Mouse (Mus musculus): ENCODE measurements around the gene Cox19. TPM values are rescaled to one million over a fixed set of nuclear protein-coding genes. Genes with fewer than 3 reads are reported as not detected.
"Not testable (repeated sequence)": the region's sequence is repeated elsewhere in the genome, so short reads cannot be mapped to it uniquely, and the experiment has no call there.

The Cox19 gene
- polyA plus RNA-seq, 1 experiment from 2014 or later, result 77.3 TPM

- no peaks in the 10 kb centered on the region for H3K27me3 ChIP-seq
- peaks cover 44% of the 10 kb centered on the region for H3K36me3 ChIP-seq
- H3K9me3 ChIP-seq (replicated peaks), result no peaks in the 10 kb centered on the region
- H3K4me1 ChIP-seq (replicated peaks), result peaks cover 22% of the 10 kb centered on the region
- 35% methylated on average over 13 of the region's 13 CpGs for WGBS
- no peak overlapping the region for H3K9ac ChIP-seq
- peak overlapping the region; percentile 24 for H3K4me2 ChIP-seq
- no peak overlapping the region for H3K4me3 ChIP-seq
- peak; percentile 44 for ATAC-seq (replicated peaks; ENCODE audit: insufficient number of reproducible peaks, insufficient read depth, low FRiP score, low read depth)
- H3K27ac ChIP-seq, result peak overlapping the region; percentile 82
Observed at GRCm38 (mm10) chr5:139337826-139338370, 13.3 kb downstream of the Cox19 start.

- Histone ChIP-seq H3K36me3 (peaks cover 25% of the 10 kb centered on the region), H3K4me3 (no peak overlapping the region), H3K27me3 (no peaks in the 10 kb centered on the region), H3K9me3 (replicated peaks) (no peaks in the 10 kb centered on the region), H3K27ac (no peak overlapping the region), H3K4me2 (no peak overlapping the region), H3K4me1 (replicated peaks) (peaks cover 32% of the 10 kb centered on the region), H3K9ac (no peak overlapping the region)
- ATAC-seq (replicated peaks; ENCODE audit: insufficient number of reproducible peaks, insufficient read depth, low FRiP score, low read depth), result no peak
- 87% methylated on average over 4 of the region's 4 CpGs for WGBS
Observed at GRCm38 (mm10) chr5:139335634-139336033, 15.6 kb downstream of the Cox19 start.

GRCm38 (mm10) chr5:139334394-139334793, 16.8 kb downstream of the Cox19 start:
- not testable (repeated sequence) for H3K27ac ChIP-seq; H3K9ac ChIP-seq; ATAC-seq (replicated peaks; ENCODE audit: insufficient number of reproducible peaks, insufficient read depth, low FRiP score, low read depth); H3K27me3 ChIP-seq; H3K4me2 ChIP-seq; H3K4me3 ChIP-seq; H3K9me3 ChIP-seq (replicated peaks)
- H3K36me3 ChIP-seq, result peaks cover 13% of the 10 kb centered on the region; the same call in 1 of the 2 replicates
- WGBS, result 84% methylated on average over 10 of the region's 10 CpGs
- H3K4me1 ChIP-seq (replicated peaks), result peaks cover 32% of the 10 kb centered on the region

GRCm38 (mm10) chr5:139333301-139334013, 17.8 kb downstream of the Cox19 start:
- 83% methylated on average over 16 of the region's 16 CpGs for WGBS

GRCm38 (mm10) chr5:139332590-139333272, 18.5 kb downstream of the Cox19 start:
- no peak overlapping the region for H3K4me3 ChIP-seq
- no peak overlapping the region for H3K27ac ChIP-seq
- H3K36me3 ChIP-seq, result peaks cover 11% of the 10 kb centered on the region; the same call in 1 of the 2 replicates
- H3K4me2 ChIP-seq, result no peak overlapping the region
- no peak overlapping the region for H3K9ac ChIP-seq
- no peak for ATAC-seq (replicated peaks; ENCODE audit: insufficient number of reproducible peaks, insufficient read depth, low FRiP score, low read depth)
- H3K4me1 ChIP-seq (replicated peaks), result peaks cover 17% of the 10 kb centered on the region
- no peaks in the 10 kb centered on the region for H3K9me3 ChIP-seq (replicated peaks)
- H3K27me3 ChIP-seq, result 0 out of 2 replicates have a peak, but pooled peaks cover 3% of the 10 kb centered on the region
- WGBS, result 70% methylated on average over 8 of the region's 8 CpGs

More at GRCm38 (mm10) chr5:139333301-139334013, 17.8 kb downstream of the Cox19 start:
- no peak for ATAC-seq (replicated peaks; ENCODE audit: insufficient number of reproducible peaks, insufficient read depth, low FRiP score, low read depth)
- Histone ChIP-seq H3K9ac (no peak overlapping the region), H3K27ac (no peak overlapping the region), H3K36me3 (peaks cover 11% of the 10 kb centered on the region; the same call in 1 of the 2 replicates), H3K4me2 (no peak overlapping the region), H3K4me1 (replicated peaks) (peaks cover 24% of the 10 kb centered on the region), H3K27me3 (0 out of 2 replicates have a peak, but pooled peaks cover 3% of the 10 kb centered on the region), H3K4me3 (no peak overlapping the region), H3K9me3 (replicated peaks) (no peaks in the 10 kb centered on the region)

- no peak overlapping the region for H3K9ac ChIP-seq
- ATAC-seq (replicated peaks; ENCODE audit: insufficient number of reproducible peaks, insufficient read depth, low FRiP score, low read depth), result no peak
- H3K4me2 ChIP-seq, result no peak overlapping the region
- H3K9me3 ChIP-seq (replicated peaks), result no peaks in the 10 kb centered on the region
- 27% methylated on average over 8 of the region's 8 CpGs for WGBS
- no peak overlapping the region for H3K4me3 ChIP-seq
- peaks cover 10% of the 10 kb centered on the region for H3K4me1 ChIP-seq (replicated peaks)
- peaks cover 8% of the 10 kb centered on the region; the same call in 1 of the 2 replicates for H3K27me3 ChIP-seq
- peaks cover 7% of the 10 kb centered on the region; the same call in 1 of the 2 replicates for H3K36me3 ChIP-seq
- H3K27ac ChIP-seq, result no peak overlapping the region
Observed at GRCm38 (mm10) chr5:139331742-139332141, 19.5 kb downstream of the Cox19 start.

- no peak overlapping the region for H3K4me3 ChIP-seq
- H3K27me3 ChIP-seq, result peaks cover 17% of the 10 kb centered on the region
- H3K9me3 ChIP-seq (replicated peaks), result no peaks in the 10 kb centered on the region
- H3K36me3 ChIP-seq, result no peaks in the 10 kb centered on the region; the same call in 1 of the 2 replicates
- peaks cover 10% of the 10 kb centered on the region for H3K4me1 ChIP-seq (replicated peaks)
- no peak overlapping the region for H3K4me2 ChIP-seq
- H3K9ac ChIP-seq, result no peak overlapping the region
- no peak for ATAC-seq (replicated peaks; ENCODE audit: insufficient number of reproducible peaks, insufficient read depth, low FRiP score, low read depth)
- H3K27ac ChIP-seq, result no peak overlapping the region
- 69% methylated on average over 7 of the region's 7 CpGs for WGBS
Observed at GRCm38 (mm10) chr5:139330766-139331165, 20.5 kb downstream of the Cox19 start.

GRCm38 (mm10) chr5:139327634-139328020, 23.6 kb downstream of the Cox19 start:
- Histone ChIP-seq H3K36me3 (no peaks in the 10 kb centered on the region), H3K4me2 (no peak overlapping the region), H3K27ac (no peak overlapping the region), H3K9ac (no peak overlapping the region), H3K4me3 (no peak overlapping the region), H3K4me1 (replicated peaks) (peaks cover 32% of the 10 kb centered on the region), H3K9me3 (replicated peaks) (no peaks in the 10 kb centered on the region), H3K27me3 (peaks cover 49% of the 10 kb centered on the region)
- ATAC-seq (replicated peaks; ENCODE audit: insufficient number of reproducible peaks, insufficient read depth, low FRiP score, low read depth), result no peak
- 50% methylated on average over 7 of the region's 7 CpGs for WGBS

GRCm38 (mm10) chr5:139326986-139327633, 24.1 kb downstream of the Cox19 start:
- Histone ChIP-seq H3K27me3 (peaks cover 49% of the 10 kb centered on the region), H3K4me1 (replicated peaks) (peaks cover 26% of the 10 kb centered on the region), H3K36me3 (no peaks in the 10 kb centered on the region), H3K9ac (no peak overlapping the region), H3K4me3 (no peak overlapping the region), H3K27ac (no peak overlapping the region), H3K4me2 (no peak overlapping the region), H3K9me3 (replicated peaks) (no peaks in the 10 kb centered on the region)
- ATAC-seq (replicated peaks; ENCODE audit: insufficient number of reproducible peaks, insufficient read depth, low FRiP score, low read depth), result no peak
- WGBS, result 59% methylated on average over 7 of the region's 7 CpGs

GRCm38 (mm10) chr5:139326111-139326696, 25.0 kb downstream of the Cox19 start:
- ATAC-seq (replicated peaks; ENCODE audit: insufficient number of reproducible peaks, insufficient read depth, low FRiP score, low read depth), result no peak
- H3K36me3 ChIP-seq, result no peaks in the 10 kb centered on the region
- no peak overlapping the region for H3K27ac ChIP-seq
- no peak overlapping the region for H3K4me3 ChIP-seq
- peaks cover 23% of the 10 kb centered on the region for H3K4me1 ChIP-seq (replicated peaks)
- no peak overlapping the region for H3K9ac ChIP-seq
- 66% methylated on average over 13 of the region's 13 CpGs for WGBS
- peaks cover 49% of the 10 kb centered on the region for H3K27me3 ChIP-seq
- H3K9me3 ChIP-seq (replicated peaks), result no peaks in the 10 kb centered on the region
- H3K4me2 ChIP-seq, result 0 out of 2 replicates have a peak overlapping the region, but pooled peaks have one; percentile 99

Data from heart, embryonic 15.5 days (tissue).